Mouse (Mus musculus): ENCODE measurements at regions not wholly inside any gene's neighbourhood (a gene's known extent, or its start where the extent isn't known, plus 50 kb on each side); places are given as distances from the start of the nearest gene placed in this dataset.

GRCm38 (mm10) chr2:144186426-144186825 is 84.0 kb upstream of the Mgme1 start:
- Histone ChIP-seq H3K36me3 (replicated peaks; ENCODE audit: insufficient read depth, low read length) (no peaks in the 10 kb centered on the region), H3K27me3 (ENCODE audit: insufficient read depth, low read length) (no peaks in the 10 kb centered on the region), H3K9me3 (ENCODE audit: low read length) (no peaks in the 10 kb centered on the region), H3K4me3 (ENCODE audit: low read depth, low read length) (no peak overlapping the region), H3K27ac (ENCODE audit: low read depth) (no peak overlapping the region), H3K9ac (replicated peaks) (no peak overlapping the region), H3K4me2 (ENCODE audit: low read depth, low read length) (no peak overlapping the region), H3K4me1 (ENCODE audit: insufficient read depth) (peaks cover 33% of the 10 kb centered on the region)
- no peak for DNase-seq
- no peak for ATAC-seq
- TF ChIP-seq EP300 (IDR thresholded peaks at IDR 0.05; ENCODE audit: low read depth): no peak
- TF ChIP-seq CTCF (IDR thresholded peaks at IDR 0.05; ENCODE audit: low read depth): no peak
- 59% methylated on average over 3 of the region's 3 CpGs for WGBS (ENCODE audit: insufficient replicate concordance)

- Histone ChIP-seq H3K36me3 (replicated peaks; ENCODE audit: insufficient read depth, low read length) (no peaks in the 10 kb centered on the region), H3K4me1 (ENCODE audit: insufficient read depth) (peaks cover 27% of the 10 kb centered on the region), H3K27ac (ENCODE audit: low read depth) (0 out of 2 replicates have a peak overlapping the region, but pooled peaks have one; percentile 14), H3K4me2 (ENCODE audit: low read depth, low read length) (no peak overlapping the region), H3K27me3 (ENCODE audit: insufficient read depth, low read length) (no peaks in the 10 kb centered on the region), H3K9me3 (ENCODE audit: low read length) (no peaks in the 10 kb centered on the region), H3K9ac (replicated peaks) (no peak overlapping the region), H3K4me3 (ENCODE audit: low read depth, low read length) (no peak overlapping the region)
- DNase-seq (no peak), ATAC-seq (peak; percentile 37; the same call in 1 of the 2 replicates)
- TF ChIP-seq CTCF (IDR thresholded peaks at IDR 0.05; ENCODE audit: low read depth): no peak
- TF ChIP-seq EP300 (IDR thresholded peaks at IDR 0.05; ENCODE audit: low read depth): no peak
- 29% methylated on average over 3 of the region's 3 CpGs for WGBS (ENCODE audit: insufficient replicate concordance)
Observed at GRCm38 (mm10) chr2:144188076-144188475, 82.4 kb upstream of the Mgme1 start.

- ATAC-seq: no peak
- DNase-seq: no peak
- H3K4me2 ChIP-seq (ENCODE audit: low read depth, low read length): no peak overlapping the region
- TF ChIP-seq CTCF (IDR thresholded peaks at IDR 0.05; ENCODE audit: low read depth) (no peak), EP300 (IDR thresholded peaks at IDR 0.05; ENCODE audit: low read depth) (no peak)
- peaks cover 24% of the 10 kb centered on the region for H3K4me1 ChIP-seq (ENCODE audit: insufficient read depth)
- H3K36me3 ChIP-seq (replicated peaks; ENCODE audit: insufficient read depth, low read length): no peaks in the 10 kb centered on the region
- no peak overlapping the region for H3K9ac ChIP-seq (replicated peaks)
- H3K27me3 ChIP-seq (ENCODE audit: insufficient read depth, low read length): no peaks in the 10 kb centered on the region
- no peaks in the 10 kb centered on the region for H3K9me3 ChIP-seq (ENCODE audit: low read length)
- WGBS (ENCODE audit: insufficient replicate concordance): 38% methylated on average over 4 of the region's 4 CpGs
- no peak overlapping the region for H3K4me3 ChIP-seq (ENCODE audit: low read depth, low read length)
- H3K27ac ChIP-seq (ENCODE audit: low read depth): 0 out of 2 replicates have a peak overlapping the region, but pooled peaks have one; percentile 6
Observed at GRCm38 (mm10) chr2:144188485-144188884, 82.0 kb upstream of the Mgme1 start.

GRCm38 (mm10) chr2:144189756-144190155 is 80.7 kb upstream of the Mgme1 start:
- Histone ChIP-seq H3K36me3 (replicated peaks; ENCODE audit: insufficient read depth, low read length) (no peaks in the 10 kb centered on the region), H3K27me3 (ENCODE audit: insufficient read depth, low read length) (no peaks in the 10 kb centered on the region), H3K9ac (replicated peaks) (no peak overlapping the region), H3K4me1 (ENCODE audit: insufficient read depth) (peaks cover 24% of the 10 kb centered on the region), H3K4me3 (ENCODE audit: low read depth, low read length) (no peak overlapping the region), H3K27ac (ENCODE audit: low read depth) (no peak overlapping the region), H3K4me2 (ENCODE audit: low read depth, low read length) (no peak overlapping the region), H3K9me3 (ENCODE audit: low read length) (no peaks in the 10 kb centered on the region)
- ATAC-seq (no peak), DNase-seq (no peak)
- WGBS (ENCODE audit: insufficient replicate concordance): 84% methylated on average over 7 of the region's 7 CpGs
- TF ChIP-seq EP300 (IDR thresholded peaks at IDR 0.05; ENCODE audit: low read depth) (no peak), CTCF (IDR thresholded peaks at IDR 0.05; ENCODE audit: low read depth) (no peak)

GRCm38 (mm10) chr2:144191018-144191417 is 79.4 kb upstream of the Mgme1 start:
- Histone ChIP-seq H3K36me3 (replicated peaks; ENCODE audit: insufficient read depth, low read length) (no peaks in the 10 kb centered on the region), H3K4me3 (ENCODE audit: low read depth, low read length) (no peak overlapping the region), H3K9ac (replicated peaks) (no peak overlapping the region), H3K4me1 (ENCODE audit: insufficient read depth) (peaks cover 24% of the 10 kb centered on the region), H3K4me2 (ENCODE audit: low read depth, low read length) (no peak overlapping the region), H3K27ac (ENCODE audit: low read depth) (no peak overlapping the region), H3K27me3 (ENCODE audit: insufficient read depth, low read length) (no peaks in the 10 kb centered on the region), H3K9me3 (ENCODE audit: low read length) (no peaks in the 10 kb centered on the region)
- ATAC-seq: no peak
- TF ChIP-seq CTCF (IDR thresholded peaks at IDR 0.05; ENCODE audit: low read depth) (no peak), EP300 (IDR thresholded peaks at IDR 0.05; ENCODE audit: low read depth) (no peak)
- WGBS (ENCODE audit: insufficient replicate concordance): 78% methylated on average over 9 of the region's 9 CpGs
- no peak for DNase-seq

- H3K36me3 ChIP-seq (replicated peaks; ENCODE audit: insufficient read depth, low read length): no peaks in the 10 kb centered on the region
- H3K4me2 ChIP-seq (ENCODE audit: low read depth, low read length): no peak overlapping the region
- WGBS (ENCODE audit: insufficient replicate concordance): 81% methylated on average over 4 of the region's 4 CpGs
- DNase-seq (no peak), ATAC-seq (no peak)
- no peaks in the 10 kb centered on the region for H3K9me3 ChIP-seq (ENCODE audit: low read length)
- TF ChIP-seq CTCF (IDR thresholded peaks at IDR 0.05; ENCODE audit: low read depth) (no peak), EP300 (IDR thresholded peaks at IDR 0.05; ENCODE audit: low read depth) (no peak)
- H3K27me3 ChIP-seq (ENCODE audit: insufficient read depth, low read length): no peaks in the 10 kb centered on the region
- no peak overlapping the region for H3K4me3 ChIP-seq (ENCODE audit: low read depth, low read length)
- H3K27ac ChIP-seq (ENCODE audit: low read depth): no peak overlapping the region
- peaks cover 21% of the 10 kb centered on the region for H3K4me1 ChIP-seq (ENCODE audit: insufficient read depth)
- no peak overlapping the region for H3K9ac ChIP-seq (replicated peaks)
Observed at GRCm38 (mm10) chr2:144191707-144192106, 78.8 kb upstream of the Mgme1 start.

GRCm38 (mm10) chr2:144192428-144192827 is 78.0 kb upstream of the Mgme1 start:
- H3K4me1 ChIP-seq (ENCODE audit: insufficient read depth): peaks cover 14% of the 10 kb centered on the region
- no peak overlapping the region for H3K9ac ChIP-seq (replicated peaks)
- H3K9me3 ChIP-seq (ENCODE audit: low read length): no peaks in the 10 kb centered on the region
- 80% methylated on average over 8 of the region's 8 CpGs for WGBS (ENCODE audit: insufficient replicate concordance)
- no peak overlapping the region for H3K4me2 ChIP-seq (ENCODE audit: low read depth, low read length)
- H3K27ac ChIP-seq (ENCODE audit: low read depth): no peak overlapping the region
- DNase-seq: no peak
- no peaks in the 10 kb centered on the region for H3K36me3 ChIP-seq (replicated peaks; ENCODE audit: insufficient read depth, low read length)
- H3K27me3 ChIP-seq (ENCODE audit: insufficient read depth, low read length): no peaks in the 10 kb centered on the region
- no peak for ATAC-seq
- TF ChIP-seq EP300 (IDR thresholded peaks at IDR 0.05; ENCODE audit: low read depth) (no peak), CTCF (IDR thresholded peaks at IDR 0.05; ENCODE audit: low read depth) (no peak)
- H3K4me3 ChIP-seq (ENCODE audit: low read depth, low read length): no peak overlapping the region

Data from liver, postnatal 0 days (tissue).